Mouse (Mus musculus) left cerebral cortex, postnatal 10 days (tissue): ENCODE measurements around the gene Tns1. TPM values are rescaled to one million over a fixed set of nuclear protein-coding genes. Genes with fewer than 3 reads are reported as not detected.
A peak's percentile ranks its signal among the peaks of the same experiment; 100 is the strongest.
"Not testable (repeated sequence)": the region's sequence is repeated elsewhere in the genome, so short reads cannot be mapped to it uniquely, and the experiment has no call there.

Experiments used
- DNase-seq, 2 experiments: peaks; one replicate each; pipeline ENCODE4 v3.0.0; 2021 to 2022; ENCODE audit warnings: low spot score in 2 of 2, mixed read lengths in 1 of 2; ENCODE audit errors: extremely low spot score in 1 of 2
- intact Hi-C: fragments of 180-260 bp; cut with DNase I; formaldehyde crosslinking; loops from one replicate; pipeline ENCODE4 v1.15.1; 2025
- total RNA-seq, 2 experiments: library from RNA; stranded (reverse); gene quantifications; 2 replicates each; pipeline ENCODE4 v1.2.3; 2021

The Tns1 gene
- total RNA-seq, 2 experiments from 2014 or later, result 29.3 to 29.8 TPM

- intact Hi-C loops, result loop anchor here (2.0 to 10.0 kb wide), 6 partner anchors 84 to 552 kb away; partner anchors contain the start of gene Rufy4
- DNase-seq, result peak; percentile 72 to 77
These were observed 221.9 kb downstream of the Tns1 start for GRCm38 (mm10) chr1:73902171-73902991.

DNA sequence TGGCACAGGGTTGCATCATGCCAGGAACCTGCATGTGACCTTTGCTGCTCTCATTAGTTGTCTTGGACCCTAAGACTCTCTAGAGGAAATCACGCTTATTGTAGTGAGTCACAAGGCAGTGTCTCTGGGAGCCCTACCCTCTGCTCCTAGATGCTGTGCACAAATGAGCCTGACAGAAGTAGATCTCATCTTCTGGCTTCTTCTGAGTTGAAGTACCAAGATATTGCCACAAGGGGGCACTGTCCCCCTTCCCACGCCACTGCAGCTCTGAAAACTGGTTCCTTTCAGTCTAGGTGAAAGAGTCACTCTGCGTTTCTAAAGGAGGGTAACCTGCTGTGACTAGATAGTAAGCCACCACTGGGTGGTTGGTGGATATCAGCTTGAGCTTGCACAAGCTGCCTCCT, 222.8 kb downstream of the Tns1 start:
- DNase-seq, result peak in 1 of 2 experiments; percentile 77
- intact Hi-C loops, result loop anchor here (5.0 to 10.0 kb wide), 5 partner anchors 176 to 553 kb away; partner anchors contain the start of gene Rufy4

DNA sequence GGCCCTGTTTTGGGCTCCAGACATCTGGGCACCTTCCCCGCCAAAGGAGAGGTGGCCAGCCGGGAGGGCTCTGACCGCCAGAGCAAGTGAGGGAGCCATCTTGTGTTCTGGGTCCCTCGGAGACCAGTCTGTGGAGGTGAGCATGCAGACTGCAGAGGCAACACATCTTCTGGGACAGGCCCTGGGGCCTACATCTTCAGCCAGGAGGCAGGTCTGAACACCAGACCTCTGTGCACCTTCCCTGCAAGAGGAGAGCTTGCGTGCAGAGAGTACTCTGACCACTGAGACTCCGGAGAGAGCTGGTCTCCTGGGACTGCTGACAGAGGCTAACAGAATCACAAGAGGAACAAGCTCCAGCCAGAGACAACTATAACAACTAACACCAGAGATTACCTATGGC, 228.8 kb downstream of the Tns1 start:
- intact Hi-C loops, result not testable (repeated sequence)

DNA sequence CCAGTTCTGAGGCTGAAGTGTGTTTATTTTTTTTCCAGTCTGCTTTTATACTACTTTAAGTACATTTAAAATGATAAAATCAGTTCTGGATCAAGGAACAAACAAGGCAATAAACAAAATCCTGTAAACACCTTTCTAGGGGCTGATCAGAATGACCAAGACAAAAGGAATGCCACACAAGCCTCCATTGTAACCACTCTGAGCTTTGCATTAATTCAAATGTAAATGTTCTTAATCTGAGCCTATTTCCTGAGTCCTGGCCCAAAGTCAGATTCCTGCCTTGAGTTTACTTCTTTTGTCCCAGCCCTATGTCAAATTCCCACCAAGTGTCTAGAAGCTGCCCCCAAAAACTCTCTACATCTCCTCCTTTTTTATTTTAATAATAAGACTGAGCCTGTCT, 243.5 kb downstream of the Tns1 start:
- no peak for DNase-seq
- intact Hi-C loops, result no loop called here

More for the DNA sequence above, 228.8 kb downstream of the Tns1 start:
- not testable (repeated sequence) for DNase-seq

DNA sequence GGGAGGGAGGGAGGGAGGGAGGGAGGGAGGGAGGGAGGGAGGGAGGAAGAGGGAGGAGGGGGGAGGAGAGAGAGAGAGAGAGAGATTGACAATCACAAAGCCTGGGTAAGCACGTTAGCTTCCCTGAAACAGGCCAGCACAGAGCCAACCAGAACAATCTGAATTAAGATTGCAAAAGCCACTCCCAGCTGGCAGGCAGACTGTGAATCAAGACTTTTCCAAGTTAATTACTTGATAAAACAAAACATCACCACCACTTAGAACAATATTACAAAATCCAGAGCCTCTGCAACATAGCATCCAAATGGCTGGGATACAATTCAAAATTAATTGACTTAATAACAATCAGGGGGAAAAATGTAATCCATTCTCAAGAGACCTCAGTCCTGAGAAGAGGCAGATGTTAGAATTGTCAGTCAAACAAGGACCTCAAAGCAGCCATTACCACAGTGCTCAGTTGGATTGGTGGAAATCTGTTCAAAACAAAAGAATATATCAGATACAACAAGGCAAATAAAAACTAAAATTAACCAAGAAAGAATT, 248.5 kb downstream of the Tns1 start:
- DNase-seq, result no peak
- intact Hi-C loops, result no loop called here

GRCm38 (mm10) chr1:73864314-73864713, 259.9 kb downstream of the Tns1 start:
- peak in 1 of 2 experiments; percentile 9 for DNase-seq
- intact Hi-C loops, result no loop called here

- DNase-seq, result no peak
- intact Hi-C loops, result no loop called here
These were observed 261.2 kb downstream of the Tns1 start for GRCm38 (mm10) chr1:73863074-73863431.

GRCm38 (mm10) chr1:73862323-73863073, 261.8 kb downstream of the Tns1 start:
- DNase-seq, result peak; percentile 20 to 77
- intact Hi-C loops, result no loop called here

GRCm38 (mm10) chr1:73860421-73860820, 263.8 kb downstream of the Tns1 start:
- intact Hi-C loops, result no loop called here
- DNase-seq, result no peak

Other genes starting within 250 kb of the Tns1 start
- under 1 TPM in 1 of 2 experiments, not detected in 1; 0.15 TPM for gene Rufy4, start 1.1 kb upstream of the Tns1 start, total RNA-seq
- gene Cxcr2, start 29.5 kb upstream of the Tns1 start, total RNA-seq, result not detected
- gene Cxcr1, start 70.2 kb upstream of the Tns1 start, total RNA-seq, result not detected
- 100 to 1,000 TPM; 316 to 324 TPM for gene Arpc2, start 111.6 kb upstream of the Tns1 start, total RNA-seq
- not detected for gene Gpbar1, start 154.1 kb upstream of the Tns1 start, total RNA-seq
- gene Aamp, start 160.3 kb upstream of the Tns1 start, total RNA-seq, result 100 to 1,000 TPM; 131 to 139 TPM
- 100 to 1,000 TPM; 109 to 124 TPM for gene Pnkd, start 160.5 kb upstream of the Tns1 start, total RNA-seq
- 10 to 100 TPM; 10.4 to 11.2 TPM for gene Tmbim1, start 181.2 kb upstream of the Tns1 start, total RNA-seq
- under 1 TPM; 0.41 to 0.45 TPM for gene Catip, start 237.7 kb upstream of the Tns1 start, total RNA-seq